ENCODE assay signal across 15 mouse cellular contexts in genomic region chr3:97840439-97840838, GRCm38 (mm10). TPM values are rescaled to one million over a fixed set of nuclear protein-coding genes. Genes with fewer than 3 reads are reported as not detected.
DNase-seq lines count a peak whose midpoint lies in the region; TF ChIP-seq lines count a peak whose summit lies in the region.
"Had no signal": no experiment of that assay in that cellular context is flagged by ENCODE, and none has a peak within 500 bp of the region (broad histone marks: within the 10 kb centered on the region; RNA-seq: fewer than 3 reads in every experiment).

No protein-coding gene starts in this region.

- H3K27ac ChIP-seq in gastrocnemius, adult 2 months = no peak overlapping the region
- H3K27ac ChIP-seq in limb, embryonic 10.5 days = no peak overlapping the region
- H3K27ac ChIP-seq: midbrain, embryonic 12.5 days; stomach, embryonic 15.5 days had no signal

- H3K36me3 ChIP-seq in limb, embryonic 10.5 days = no peaks in the 10 kb centered on the region
- H3K36me3 ChIP-seq: midbrain, embryonic 12.5 days; stomach, embryonic 15.5 days had no signal

- H3K4me1 ChIP-seq in limb, embryonic 10.5 days = no peaks in the 10 kb centered on the region
- H3K4me1 ChIP-seq: midbrain, embryonic 12.5 days; stomach, embryonic 15.5 days had no signal

- no peak overlapping the region for H3K4me3 ChIP-seq in gastrocnemius, adult 2 months
- H3K4me3 ChIP-seq in limb, embryonic 10.5 days = no peak overlapping the region
- H3K4me3 ChIP-seq: midbrain, embryonic 12.5 days; stomach, embryonic 15.5 days had no signal

- H3K9me3 ChIP-seq in limb, embryonic 10.5 days (replicated peaks) = no peaks in the 10 kb centered on the region
- H3K9me3 ChIP-seq: midbrain, embryonic 12.5 days; stomach, embryonic 15.5 days had no signal

- H3K27me3 ChIP-seq in limb, embryonic 10.5 days (ENCODE audit: low read depth, poor library complexity, severe bottlenecking) = no peaks in the 10 kb centered on the region
- H3K27me3 ChIP-seq: midbrain, embryonic 12.5 days; stomach, embryonic 15.5 days had no signal

- intact Hi-C loops in gastrocnemius, adult 2 months (cut with DNase I) = loop anchor here (1.0 kb wide), 1 partner anchor 39 kb away; no protein-coding TSS in a partner anchor

- no peak for DNase-seq in gastrocnemius, adult 2 months
- DNase-seq in gastrocnemius, postnatal 10 days = no peak
- DNase-seq in kidney, postnatal 14 days = peak; percentile 14
- DNase-seq in kidney, adult 8-10 months = no peak
- peak; percentile 39 for DNase-seq in MEL-GATA-1-ER (ENCODE audit: extremely low read depth, low read depth)
- DNase-seq in retina, embryonic 14.5 days (ENCODE audit: low spot score) = peak; percentile 18
- DNase-seq in cerebellum, adult 8-10 months = no peak
- DNase-seq in limb, embryonic 10.5 days (ENCODE audit: low spot score) = no peak
- DNase-seq: cerebellum, adult 18-20 months; embryo, embryonic 11 days; gastrocnemius, postnatal 36 days; lung, postnatal 14 days; thymus, postnatal 25 days had no signal

- peak; percentile 69 for TF ChIP-seq CTCF in gastrocnemius, adult 2 months (IDR thresholded peaks at IDR 0.05)

RNA-seq across cellular contexts. Expression of gene Pde4dip, which starts 48.1 kb away (rescaled TPM):
- 1,000 to 10,000 TPM; 3,559 to 3,570 TPM for total RNA-seq in gastrocnemius, adult 2 months (2021)
- total RNA-seq in gastrocnemius, postnatal 10 days (2021) = 1,000 to 10,000 TPM; 1,278 to 1,422 TPM
- 15.6 and 22.8 TPM in 2 replicates for polyA plus RNA-seq in limb, embryonic 10.5 days (2016; fragmentation: Nextera tagmentation; extraction: Ambion mirVana)

Comparison
In these comparisons a context has a peak if more than half of its experiments do, and no peak if none do; other contexts are left out.
1. DNase-seq: peak in kidney, postnatal 14 days (single experiment), MEL-GATA-1-ER (single experiment) and retina, embryonic 14.5 days (single experiment); none in gastrocnemius, adult 2 months (single experiment), gastrocnemius, postnatal 10 days (single experiment), kidney, adult 8-10 months (0 of 2), cerebellum, adult 8-10 months (single experiment) and limb, embryonic 10.5 days (single experiment).